Mouse (Mus musculus): ENCODE measurements around the gene Tcf12. TPM values are rescaled to one million over a fixed set of nuclear protein-coding genes. Genes with fewer than 3 reads are reported as not detected.

Tcf12 gene
- polyA plus RNA-seq, 2 experiments = 8.8 to 12.1 TPM

- no peak for TF ChIP-seq CTCF (IDR thresholded peaks at IDR 0.05; ENCODE audit: low read depth)
- no peak for TF ChIP-seq EP300 (IDR thresholded peaks at IDR 0.05; ENCODE audit: low read depth)
- Histone ChIP-seq H3K9me3 (ENCODE audit: control insufficient read depth, low read length) (no peaks in the 10 kb centered on the region), H3K4me3 (ENCODE audit: insufficient read depth in 1 of 2, low read depth in 2 of 2, low read length in 2 of 2) (no peak overlapping the region), H3K4me2 (ENCODE audit: low read depth) (no peak overlapping the region), H3K36me3 (replicated peaks; ENCODE audit: control insufficient read depth, insufficient read depth, low read depth) (no peaks in the 10 kb centered on the region), H3K9ac (replicated peaks) (no peak overlapping the region), H3K4me1 (replicated peaks; ENCODE audit: control insufficient read depth in 2 of 2, insufficient read depth in 2 of 2, low read length in 1 of 2) (no peaks in the 10 kb centered on the region), H3K27ac (no peak overlapping the region), H3K27me3 (ENCODE audit: control insufficient read depth, insufficient read depth, low read length) (no peaks in the 10 kb centered on the region)
- ATAC-seq (ENCODE audit: insufficient read depth) (no peak), DNase-seq (ENCODE audit: low read depth in 3 of 3, low spot score in 3 of 3) (no peak)
- 52% methylated on average over 4 of the region's 4 CpGs for WGBS (ENCODE audit: insufficient replicate concordance)
Observed at GRCm38 (mm10) chr9:71812914-71813313, 298.8 kb downstream of the Tcf12 start.

DNA sequence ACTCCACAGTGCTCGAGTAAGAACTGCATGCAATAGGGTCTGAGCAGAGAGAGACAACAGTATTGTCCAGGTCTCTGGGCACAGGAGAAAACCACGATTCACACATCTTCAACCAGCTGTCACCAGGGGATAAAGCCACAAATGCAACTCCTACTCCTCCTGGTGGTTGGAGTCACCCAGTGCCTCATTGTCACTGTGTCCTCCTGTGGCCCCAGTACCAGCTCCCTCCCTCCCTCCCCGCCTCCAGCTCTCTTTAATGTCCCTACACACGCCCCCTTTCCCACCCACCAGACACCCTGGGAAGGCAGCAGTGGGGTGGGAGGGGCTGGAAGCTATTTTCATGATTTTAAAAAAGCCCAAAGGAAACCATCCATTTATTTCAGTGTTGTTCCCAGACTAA, 299.3 kb downstream of the Tcf12 start:
- WGBS (ENCODE audit: insufficient replicate concordance) = 14% methylated on average over 4 of the region's 4 CpGs
- Histone ChIP-seq H3K4me2 (ENCODE audit: low read depth) (no peak overlapping the region), H3K27ac (no peak overlapping the region), H3K9ac (replicated peaks) (no peak overlapping the region), H3K36me3 (replicated peaks; ENCODE audit: control insufficient read depth, insufficient read depth, low read depth) (no peaks in the 10 kb centered on the region), H3K4me1 (replicated peaks; ENCODE audit: control insufficient read depth in 2 of 2, insufficient read depth in 2 of 2, low read length in 1 of 2) (no peaks in the 10 kb centered on the region), H3K27me3 (ENCODE audit: control insufficient read depth, insufficient read depth, low read length) (no peaks in the 10 kb centered on the region), H3K9me3 (ENCODE audit: control insufficient read depth, low read length) (no peaks in the 10 kb centered on the region), H3K4me3 (ENCODE audit: insufficient read depth in 1 of 2, low read depth in 2 of 2, low read length in 2 of 2) (no peak overlapping the region)
- DNase-seq (ENCODE audit: low read depth in 3 of 3, low spot score in 3 of 3) = no peak
- no peak for ATAC-seq (ENCODE audit: insufficient read depth)
- TF ChIP-seq EP300 (IDR thresholded peaks at IDR 0.05; ENCODE audit: low read depth) = no peak
- peak; percentile 35 for TF ChIP-seq CTCF (IDR thresholded peaks at IDR 0.05; ENCODE audit: low read depth)

GRCm38 (mm10) chr9:71811404-71811803, 300.3 kb downstream of the Tcf12 start:
- no peak for DNase-seq (ENCODE audit: low read depth in 3 of 3, low spot score in 3 of 3)
- no peak for TF ChIP-seq EP300 (IDR thresholded peaks at IDR 0.05; ENCODE audit: low read depth)
- TF ChIP-seq CTCF (IDR thresholded peaks at IDR 0.05; ENCODE audit: low read depth) = no peak
- WGBS (ENCODE audit: insufficient replicate concordance) = 54% methylated on average over 5 of the region's 5 CpGs
- no peaks in the 10 kb centered on the region for H3K9me3 ChIP-seq (ENCODE audit: control insufficient read depth, low read length)
- H3K9ac ChIP-seq (replicated peaks) = no peak overlapping the region
- H3K4me1 ChIP-seq (replicated peaks; ENCODE audit: control insufficient read depth in 2 of 2, insufficient read depth in 2 of 2, low read length in 1 of 2) = no peaks in the 10 kb centered on the region
- no peak overlapping the region for H3K4me2 ChIP-seq (ENCODE audit: low read depth)
- no peaks in the 10 kb centered on the region for H3K36me3 ChIP-seq (replicated peaks; ENCODE audit: control insufficient read depth, insufficient read depth, low read depth)
- ATAC-seq (ENCODE audit: insufficient read depth) = no peak
- H3K4me3 ChIP-seq (ENCODE audit: insufficient read depth in 1 of 2, low read depth in 2 of 2, low read length in 2 of 2) = no peak overlapping the region
- H3K27ac ChIP-seq = no peak overlapping the region
- no peaks in the 10 kb centered on the region for H3K27me3 ChIP-seq (ENCODE audit: control insufficient read depth, insufficient read depth, low read length)

GRCm38 (mm10) chr9:71810723-71811122, 300.9 kb downstream of the Tcf12 start:
- Histone ChIP-seq H3K4me1 (replicated peaks; ENCODE audit: control insufficient read depth in 2 of 2, insufficient read depth in 2 of 2, low read length in 1 of 2) (no peaks in the 10 kb centered on the region), H3K4me2 (ENCODE audit: low read depth) (no peak overlapping the region), H3K4me3 (ENCODE audit: insufficient read depth in 1 of 2, low read depth in 2 of 2, low read length in 2 of 2) (no peak overlapping the region), H3K27me3 (ENCODE audit: control insufficient read depth, insufficient read depth, low read length) (no peaks in the 10 kb centered on the region), H3K36me3 (replicated peaks; ENCODE audit: control insufficient read depth, insufficient read depth, low read depth) (no peaks in the 10 kb centered on the region), H3K9ac (replicated peaks) (no peak overlapping the region), H3K9me3 (ENCODE audit: control insufficient read depth, low read length) (no peaks in the 10 kb centered on the region), H3K27ac (no peak overlapping the region)
- no peak for DNase-seq (ENCODE audit: low read depth in 3 of 3, low spot score in 3 of 3)
- no peak for ATAC-seq (ENCODE audit: insufficient read depth)
- 59% methylated on average over 2 of the region's 2 CpGs for WGBS (ENCODE audit: insufficient replicate concordance)
- TF ChIP-seq CTCF (IDR thresholded peaks at IDR 0.05; ENCODE audit: low read depth) = 0 out of 2 replicates have a peak, but pooled peaks have one; percentile 1
- no peak for TF ChIP-seq EP300 (IDR thresholded peaks at IDR 0.05; ENCODE audit: low read depth)

- DNase-seq (ENCODE audit: low read depth in 3 of 3, low spot score in 3 of 3) = no peak
Observed at GRCm38 (mm10) chr9:71808640-71809254, 302.9 kb downstream of the Tcf12 start.

More at GRCm38 (mm10) chr9:71808640-71809254, 302.9 kb downstream of the Tcf12 start:
- 38% methylated on average over 11 of the region's 11 CpGs for WGBS (ENCODE audit: insufficient replicate concordance)
- Histone ChIP-seq H3K4me3 (ENCODE audit: insufficient read depth in 1 of 2, low read depth in 2 of 2, low read length in 2 of 2) (no peak overlapping the region), H3K27ac (no peak overlapping the region), H3K27me3 (ENCODE audit: control insufficient read depth, insufficient read depth, low read length) (no peaks in the 10 kb centered on the region), H3K4me1 (replicated peaks; ENCODE audit: control insufficient read depth in 2 of 2, insufficient read depth in 2 of 2, low read length in 1 of 2) (no peaks in the 10 kb centered on the region), H3K4me2 (ENCODE audit: low read depth) (peak overlapping the region; percentile 15; the same call in 1 of the 2 replicates), H3K9ac (replicated peaks) (no peak overlapping the region), H3K36me3 (replicated peaks; ENCODE audit: control insufficient read depth, insufficient read depth, low read depth) (no peaks in the 10 kb centered on the region), H3K9me3 (ENCODE audit: control insufficient read depth, low read length) (no peaks in the 10 kb centered on the region)
- TF ChIP-seq EP300 (IDR thresholded peaks at IDR 0.05; ENCODE audit: low read depth) = no peak
- peak; percentile 41 for TF ChIP-seq CTCF (IDR thresholded peaks at IDR 0.05; ENCODE audit: low read depth)
- no peak for ATAC-seq (ENCODE audit: insufficient read depth)
